Mouse (Mus musculus) heart, embryonic 12.5 days (tissue): ENCODE measurements at regions not wholly inside any gene's neighbourhood (a gene's known extent, or its start where the extent isn't known, plus 50 kb on each side); places are given as distances from the start of the nearest gene placed in this dataset.

ENCODE experiments used
- ATAC-seq: fragments of 200-750 bp; cut with Nextera tagmentation; 2 replicates; pipeline ENCODE4 v1.8.0; 2017; ENCODE audit warnings: moderate TSS enrichment, moderate library complexity; ENCODE audit not compliant: insufficient number of reproducible peaks, low FRiP score
- H3K27ac ChIP-seq: fragments of 300-500 bp; sonication (generic); 2 replicates; pipeline ENCODE4 v1.5.1; 2016; ENCODE audit warnings: mild to moderate bottlenecking, moderate library complexity; ENCODE audit not compliant: poor library complexity, severe bottlenecking
- H3K27me3 ChIP-seq: fragments of 300-500 bp; sonication (generic); replicated peaks from 2 replicates; pipeline ENCODE4 v1.6.1; 2016; ENCODE audit warnings: mild to moderate bottlenecking, moderate library complexity
- H3K36me3 ChIP-seq: fragments of 300-500 bp; sonication (generic); 2 replicates; pipeline ENCODE4 v1.6.1; 2016; ENCODE audit warnings: mild to moderate bottlenecking, moderate library complexity
- H3K4me1 ChIP-seq: fragments of 300-500 bp; sonication (generic); replicated peaks from 2 replicates; pipeline ENCODE4 v1.6.1; 2016; ENCODE audit warnings: mild to moderate bottlenecking
- H3K4me2 ChIP-seq: fragments of 300-500 bp; sonication (generic); 2 replicates; pipeline ENCODE4 v1.6.1; 2016; ENCODE audit warnings: mild to moderate bottlenecking, moderate library complexity
- H3K4me3 ChIP-seq: fragments of 300-500 bp; sonication (generic); 2 replicates; pipeline ENCODE4 v1.5.1; 2016; ENCODE audit warnings: mild to moderate bottlenecking
- H3K9ac ChIP-seq: fragments of 300-500 bp; sonication (generic); 2 replicates; pipeline ENCODE4 v1.6.1; 2016; ENCODE audit warnings: mild to moderate bottlenecking, moderate library complexity
- H3K9me3 ChIP-seq: fragments of 300-500 bp; sonication (generic); replicated peaks from 2 replicates; pipeline ENCODE4 v1.6.1; 2016; ENCODE audit warnings: mild to moderate bottlenecking, moderate library complexity
- WGBS: fragments of 180-500 bp; shearing (Covaris S2); methylation state at CpG from one replicate; pipeline ENCODE4 v1.1.7; 2016; 5-methylcytosine and 5-hydroxymethylcytosine counted together

GRCm38 (mm10) chr15:85661771-85662170 is 73.0 kb upstream of the Ppara start:
- Histone ChIP-seq H3K4me2 (no peak overlapping the region), H3K27ac (no peak overlapping the region), H3K9ac (no peak overlapping the region), H3K4me3 (no peak overlapping the region), H3K4me1 (0 out of 2 replicates have a peak, but pooled peaks cover 4% of the 10 kb centered on the region), H3K9me3 (no peaks in the 10 kb centered on the region), H3K27me3 (peaks cover 63% of the 10 kb centered on the region), H3K36me3 (no peaks in the 10 kb centered on the region)
- WGBS = 93% methylated on average over 5 of the region's 5 CpGs
- no peak for ATAC-seq

DNA sequence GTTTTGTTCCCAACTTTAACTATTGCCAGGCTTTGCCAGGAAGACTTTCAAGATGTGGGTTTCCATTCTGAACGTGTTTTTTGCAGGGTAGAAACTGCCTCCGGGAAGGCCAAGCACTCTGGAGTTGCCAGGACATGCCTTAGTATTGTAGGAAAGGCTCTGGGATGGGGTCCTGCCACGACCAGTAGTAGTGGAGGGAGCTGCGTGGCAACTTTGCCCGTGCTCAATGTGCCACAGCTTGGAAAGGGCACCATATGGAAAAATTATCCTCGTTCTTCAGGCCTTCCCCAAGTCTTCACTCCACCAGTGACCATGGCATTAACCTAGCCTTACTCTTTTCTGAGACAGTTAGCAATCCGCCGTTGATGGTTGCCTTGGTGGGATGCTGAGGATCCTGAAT is 72.5 kb upstream of the Ppara start:
- Histone ChIP-seq H3K9me3 (no peaks in the 10 kb centered on the region), H3K4me3 (no peak overlapping the region), H3K27me3 (peaks cover 64% of the 10 kb centered on the region), H3K27ac (no peak overlapping the region), H3K4me2 (no peak overlapping the region), H3K36me3 (no peaks in the 10 kb centered on the region), H3K4me1 (0 out of 2 replicates have a peak, but pooled peaks cover 4% of the 10 kb centered on the region), H3K9ac (no peak overlapping the region)
- ATAC-seq = no peak
- WGBS = 79% methylated on average over 8 of the region's 8 CpGs

DNA sequence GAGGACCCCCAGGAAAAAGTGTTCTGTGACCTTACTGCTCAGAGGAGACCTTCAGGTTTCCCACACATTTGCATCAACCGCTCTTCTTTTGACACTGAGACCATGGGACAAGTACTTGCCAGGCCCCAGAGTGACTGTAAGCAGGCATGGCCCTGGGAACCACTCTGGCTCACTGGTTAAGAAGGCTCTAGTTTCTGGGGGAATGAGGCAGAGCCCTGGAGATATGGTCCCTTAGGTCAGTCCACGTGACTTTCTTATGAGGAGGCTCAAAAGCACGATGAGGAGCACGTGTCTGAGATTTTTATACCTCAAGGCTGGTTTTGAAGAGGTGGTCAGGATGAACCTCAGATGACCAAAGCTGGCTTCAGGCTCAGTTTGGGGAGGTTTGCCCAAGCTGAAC is 72.1 kb upstream of the Ppara start:
- 0 out of 2 replicates have a peak, but pooled peaks cover under 1% of the 10 kb centered on the region for H3K4me1 ChIP-seq
- no peaks in the 10 kb centered on the region for H3K9me3 ChIP-seq
- H3K9ac ChIP-seq = no peak overlapping the region
- no peak overlapping the region for H3K4me2 ChIP-seq
- H3K27ac ChIP-seq = no peak overlapping the region
- no peak for ATAC-seq
- H3K27me3 ChIP-seq = peaks cover 68% of the 10 kb centered on the region
- WGBS = 86% methylated on average over 4 of the region's 4 CpGs
- H3K4me3 ChIP-seq = no peak overlapping the region
- no peaks in the 10 kb centered on the region for H3K36me3 ChIP-seq

GRCm38 (mm10) chr15:85663757-85664431 is 70.9 kb upstream of the Ppara start:
- Histone ChIP-seq H3K4me2 (no peak overlapping the region), H3K9ac (no peak overlapping the region), H3K27ac (no peak overlapping the region), H3K4me3 (no peak overlapping the region), H3K27me3 (peaks cover 69% of the 10 kb centered on the region), H3K9me3 (no peaks in the 10 kb centered on the region), H3K4me1 (peaks cover 2% of the 10 kb centered on the region; the same call in 1 of the 2 replicates), H3K36me3 (no peaks in the 10 kb centered on the region)
- ATAC-seq = no peak
- WGBS = 87% methylated on average over 17 of the region's 17 CpGs

GRCm38 (mm10) chr15:85664432-85664828 is 70.4 kb upstream of the Ppara start:
- Histone ChIP-seq H3K9me3 (no peaks in the 10 kb centered on the region), H3K9ac (no peak overlapping the region), H3K27me3 (peaks cover 69% of the 10 kb centered on the region), H3K4me2 (no peak overlapping the region), H3K4me1 (peaks cover 6% of the 10 kb centered on the region; the same call in 1 of the 2 replicates), H3K4me3 (no peak overlapping the region), H3K36me3 (no peaks in the 10 kb centered on the region), H3K27ac (no peak overlapping the region)
- ATAC-seq = no peak
- WGBS = 77% methylated on average over 10 of the region's 10 CpGs

GRCm38 (mm10) chr15:85665181-85665821 is 69.5 kb upstream of the Ppara start:
- 69% methylated on average over 12 of the region's 12 CpGs for WGBS
- H3K9ac ChIP-seq = no peak overlapping the region
- no peak overlapping the region for H3K27ac ChIP-seq
- ATAC-seq = no peak
- peaks cover 13% of the 10 kb centered on the region for H3K4me1 ChIP-seq
- no peak overlapping the region for H3K4me3 ChIP-seq
- H3K27me3 ChIP-seq = peaks cover 78% of the 10 kb centered on the region
- no peaks in the 10 kb centered on the region for H3K36me3 ChIP-seq
- no peak overlapping the region for H3K4me2 ChIP-seq
- no peaks in the 10 kb centered on the region for H3K9me3 ChIP-seq

DNA sequence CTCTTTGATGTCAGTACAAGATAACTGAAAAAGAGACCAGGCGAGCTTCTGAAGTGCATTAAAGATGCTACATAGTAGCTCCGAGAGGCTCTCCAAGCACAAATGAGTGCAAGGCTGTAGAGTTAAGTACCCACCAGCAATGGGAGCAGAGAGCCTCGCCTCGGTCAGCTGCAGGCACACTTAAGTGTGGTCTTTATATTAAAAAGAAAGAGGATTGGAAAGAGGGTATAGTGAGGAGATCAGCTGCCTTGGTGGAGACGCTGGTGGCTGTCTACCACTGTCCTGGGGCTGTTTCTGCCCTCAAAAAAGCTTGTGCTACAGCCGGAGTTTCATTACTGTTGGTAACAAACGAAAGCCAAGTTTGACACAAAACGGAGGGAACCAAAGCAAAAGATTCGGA is 68.3 kb upstream of the Ppara start:
- H3K9me3 ChIP-seq = no peaks in the 10 kb centered on the region
- H3K4me1 ChIP-seq = peaks cover 13% of the 10 kb centered on the region
- H3K27me3 ChIP-seq = peaks cover 72% of the 10 kb centered on the region
- 67% methylated on average over 9 of the region's 9 CpGs for WGBS
- no peak overlapping the region for H3K4me3 ChIP-seq
- H3K27ac ChIP-seq = no peak overlapping the region
- H3K36me3 ChIP-seq = no peaks in the 10 kb centered on the region
- H3K9ac ChIP-seq = no peak overlapping the region
- no peak overlapping the region for H3K4me2 ChIP-seq
- no peak for ATAC-seq

- Histone ChIP-seq H3K27me3 (peaks cover 70% of the 10 kb centered on the region), H3K4me3 (no peak overlapping the region), H3K4me1 (peaks cover 13% of the 10 kb centered on the region), H3K9me3 (no peaks in the 10 kb centered on the region), H3K4me2 (no peak overlapping the region), H3K36me3 (no peaks in the 10 kb centered on the region), H3K9ac (no peak overlapping the region), H3K27ac (no peak overlapping the region)
- 69% methylated on average over 12 of the region's 12 CpGs for WGBS
- no peak for ATAC-seq
Measured at GRCm38 (mm10) chr15:85667381-85667791, 67.4 kb upstream of the Ppara start.

GRCm38 (mm10) chr15:85667906-85668590 is 66.7 kb upstream of the Ppara start:
- Histone ChIP-seq H3K27ac (no peak overlapping the region), H3K4me1 (peaks cover 13% of the 10 kb centered on the region), H3K9ac (no peak overlapping the region), H3K4me3 (no peak overlapping the region), H3K36me3 (no peaks in the 10 kb centered on the region), H3K27me3 (peaks cover 68% of the 10 kb centered on the region), H3K4me2 (no peak overlapping the region), H3K9me3 (no peaks in the 10 kb centered on the region)
- ATAC-seq = no peak
- WGBS = 82% methylated on average over 7 of the region's 7 CpGs

DNA sequence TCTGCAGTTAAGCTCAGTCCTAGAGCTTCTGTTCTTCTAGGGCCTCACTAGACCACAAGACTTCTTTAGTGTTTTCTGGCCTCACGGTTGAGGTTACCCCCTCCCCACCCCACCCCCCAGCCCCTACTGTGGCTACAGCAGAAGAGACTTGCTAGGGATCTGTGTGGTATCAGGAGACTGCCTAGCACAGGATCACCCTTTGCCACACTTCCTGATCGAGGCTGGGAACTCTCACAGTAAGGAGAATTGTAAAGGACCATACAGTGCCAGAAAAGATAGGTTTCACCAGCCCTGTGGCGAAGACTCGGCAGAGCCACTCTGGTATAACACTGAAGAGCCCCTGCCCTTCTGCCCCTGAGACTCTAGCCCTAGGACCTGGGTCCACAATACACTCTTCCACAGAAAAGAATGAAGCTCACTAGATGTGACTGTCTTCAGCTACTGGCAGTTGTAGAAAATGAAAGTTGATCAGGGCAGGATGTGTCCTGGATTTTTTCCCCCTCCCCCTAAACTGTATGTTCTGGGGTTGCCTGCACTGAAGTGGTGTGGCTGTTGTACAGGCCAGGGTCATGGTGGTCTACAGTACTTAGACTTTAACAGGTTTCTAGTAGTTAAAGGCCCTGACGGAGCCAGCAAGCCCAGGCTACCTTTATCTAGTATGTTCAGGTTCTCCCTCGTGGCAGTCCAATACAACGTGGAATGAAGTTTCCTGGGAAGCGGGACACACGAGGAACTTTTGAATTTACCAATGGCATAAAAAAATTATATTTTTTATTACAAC is 65.7 kb upstream of the Ppara start:
- 0 out of 2 replicates have a peak overlapping the region, but pooled peaks have one; percentile 85 for H3K4me2 ChIP-seq

More for the DNA sequence above, 65.7 kb upstream of the Ppara start:
- H3K9ac ChIP-seq = no peak overlapping the region
- peak overlapping the region; percentile 67 for H3K27ac ChIP-seq
- peak overlapping the region; percentile 89; the same call in 1 of the 2 replicates for H3K4me3 ChIP-seq
- WGBS = 58% methylated on average over 9 of the region's 9 CpGs
- no peak for ATAC-seq
- peaks cover 66% of the 10 kb centered on the region for H3K27me3 ChIP-seq
- peaks cover 17% of the 10 kb centered on the region for H3K4me1 ChIP-seq
- H3K9me3 ChIP-seq = no peaks in the 10 kb centered on the region
- no peaks in the 10 kb centered on the region; the same call in 1 of the 2 replicates for H3K36me3 ChIP-seq
